Mouse (Mus musculus): ENCODE results near the gene Pea15a. TPM values are rescaled to one million over a fixed set of nuclear protein-coding genes. Genes with fewer than 3 reads are reported as not detected.

The Pea15a gene
- polyA plus RNA-seq (2015; fragmentation: Nextera tagmentation; extraction: Ambion mirVana) = 26.7 and 34.6 TPM in 2 replicates

DNA sequence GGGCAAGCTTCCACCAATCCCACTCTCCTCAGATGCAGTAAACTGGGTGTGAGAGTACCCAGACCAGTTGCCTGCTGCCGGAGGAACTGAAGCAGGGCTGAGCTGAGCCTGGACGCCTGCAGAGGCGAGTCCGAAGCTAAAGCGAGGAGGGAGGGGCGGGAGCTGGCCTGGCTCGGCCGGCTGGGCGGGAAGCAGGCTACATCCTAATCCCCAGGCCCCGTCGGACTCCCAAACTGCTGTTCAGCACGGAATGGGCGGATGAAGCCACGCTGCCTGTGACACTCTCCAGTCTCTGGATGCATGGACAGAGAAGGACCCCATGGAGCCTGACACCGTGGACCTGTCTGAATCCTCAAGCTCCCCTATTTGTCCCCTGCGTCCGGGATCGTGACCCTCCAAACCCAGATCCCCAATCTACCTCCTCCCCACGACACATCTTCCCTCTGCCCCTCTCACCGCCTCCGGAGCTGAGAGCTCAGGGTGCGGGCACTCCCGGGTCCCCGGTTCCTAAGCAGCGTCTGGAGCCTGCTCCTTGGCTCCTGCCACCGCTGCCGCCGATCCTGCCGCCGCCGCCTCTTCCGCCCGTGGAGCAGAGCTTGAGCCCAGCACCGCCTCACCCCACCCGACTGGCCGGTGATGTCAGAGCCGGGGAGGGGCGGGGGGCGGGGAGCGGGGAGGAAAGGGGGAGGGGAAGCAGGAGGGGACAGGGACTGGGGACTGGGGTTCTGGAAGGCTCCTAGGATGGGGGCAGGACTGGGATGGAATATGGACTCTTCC lies at the start of gene Pea15a:
Pea15a (minus strand) TSS at position 664 of the 777 bp plus-strand sequence.

DNA sequence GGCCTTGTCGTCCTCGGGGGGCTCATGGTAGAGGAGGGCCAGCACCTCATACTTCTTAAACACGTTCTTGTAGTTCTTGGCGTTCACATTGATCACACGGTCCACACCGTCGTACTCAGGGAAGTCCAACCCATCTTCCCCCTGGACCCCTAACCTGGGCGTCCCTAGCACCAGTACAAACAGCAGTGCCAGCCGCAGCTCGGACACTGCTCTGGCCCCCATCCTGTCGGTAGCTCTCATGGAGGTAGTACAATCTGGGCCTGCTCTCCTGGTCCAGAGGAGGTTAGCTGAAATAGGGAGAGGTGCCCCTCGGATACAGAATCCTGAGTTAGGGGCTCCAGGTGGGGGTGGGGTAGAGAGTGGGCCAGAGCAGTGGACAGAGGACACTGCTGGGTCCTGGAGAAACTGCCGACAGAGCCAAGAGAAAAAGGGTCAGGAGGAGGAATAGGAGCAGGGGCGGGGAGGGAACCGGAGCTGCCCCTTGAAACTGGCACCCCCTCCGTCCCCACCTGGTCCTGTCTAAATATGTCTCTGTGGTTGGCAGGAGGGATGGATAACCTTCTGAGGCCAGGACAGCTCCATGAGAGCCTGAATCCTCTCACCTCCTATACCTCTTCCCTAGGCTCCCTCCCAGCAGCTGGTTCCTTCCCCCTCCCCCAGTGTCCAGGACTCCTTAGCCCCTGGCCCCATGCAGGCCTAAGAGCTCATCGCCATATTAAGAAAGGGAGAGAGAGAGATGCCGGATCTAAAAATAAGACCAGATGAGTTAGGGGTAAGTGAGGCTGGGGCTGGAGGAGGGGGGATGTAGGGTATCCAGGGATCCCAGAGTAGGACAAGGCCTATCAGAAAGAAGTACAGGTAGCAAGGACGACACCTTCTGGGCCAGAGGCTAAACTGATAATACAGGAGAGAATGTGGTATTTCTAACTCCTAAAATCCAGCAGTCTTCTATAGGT lies 13.1 kb upstream of the Pea15a start, which contains the start of gene Casq1:
Casq1 (minus strand) TSS at position 418 of the 956 bp plus-strand sequence.

DNA sequence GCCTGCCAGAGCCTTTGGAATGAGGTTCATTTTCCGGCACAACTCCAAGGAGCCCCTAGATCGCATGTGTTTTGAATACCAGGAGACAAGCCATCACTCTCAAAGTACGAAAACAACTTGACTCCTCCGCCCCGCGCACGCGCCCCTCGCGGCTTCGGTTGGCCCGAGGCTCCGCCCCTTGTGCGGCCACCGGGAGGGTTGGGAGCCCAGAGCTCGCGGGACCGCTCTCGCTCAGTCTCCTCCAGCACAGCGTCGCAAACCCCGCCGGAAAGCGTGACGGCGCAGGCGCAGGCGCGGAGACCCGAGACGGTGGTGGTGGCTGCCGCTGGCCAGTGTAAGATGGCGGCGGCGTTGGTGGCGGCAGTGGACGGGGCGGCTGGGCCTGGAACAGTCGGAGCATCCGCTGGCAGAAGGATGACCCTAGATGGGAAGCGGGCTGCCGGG lies 58.7 kb downstream of the Pea15a start, which contains the start of gene Dcaf8:
Dcaf8 (plus strand) TSS at position 250 of the 444 bp plus-strand sequence.

Other genes with a start within 250 kb of the Pea15a start
- gene Vangl2, start 178.4 kb downstream of the Pea15a start, polyA plus RNA-seq (2015; fragmentation: Nextera tagmentation; extraction: Ambion mirVana) = 2.6 and 3.0 TPM in 2 replicates
- gene Nhlh1, start 149.2 kb downstream of the Pea15a start, polyA plus RNA-seq (2015; fragmentation: Nextera tagmentation; extraction: Ambion mirVana) = not detected in 2 replicates
- gene Copa, start 124.3 kb downstream of the Pea15a start, polyA plus RNA-seq (2015; fragmentation: Nextera tagmentation; extraction: Ambion mirVana) = 56.9 and 66.1 TPM in 2 replicates
- 41.3 and 48.7 TPM in 2 replicates for gene Ncstn, start 124.0 kb downstream of the Pea15a start, polyA plus RNA-seq (2015; fragmentation: Nextera tagmentation; extraction: Ambion mirVana)
- 41.0 and 46.4 TPM in 2 replicates for gene Pex19, start 80.0 kb downstream of the Pea15a start, polyA plus RNA-seq (2015; fragmentation: Nextera tagmentation; extraction: Ambion mirVana)
- gene Dcaf8, start 58.7 kb downstream of the Pea15a start, polyA plus RNA-seq (2015; fragmentation: Nextera tagmentation; extraction: Ambion mirVana) = 70.2 and 78.3 TPM in 2 replicates
- gene Casq1, start 13.1 kb upstream of the Pea15a start, polyA plus RNA-seq (2015; fragmentation: Nextera tagmentation; extraction: Ambion mirVana) = 0.57 and 0.62 TPM in 2 replicates
- gene Atp1a4, start 51.6 kb upstream of the Pea15a start, polyA plus RNA-seq (2015; fragmentation: Nextera tagmentation; extraction: Ambion mirVana) = not detected in 2 replicates
- 19.6 and 21.5 TPM in 2 replicates for gene Igsf8, start 54.8 kb upstream of the Pea15a start, polyA plus RNA-seq (2015; fragmentation: Nextera tagmentation; extraction: Ambion mirVana)
- 1.5 and 2.7 TPM in 2 replicates for gene Atp1a2, start 91.3 kb upstream of the Pea15a start, polyA plus RNA-seq (2015; fragmentation: Nextera tagmentation; extraction: Ambion mirVana)
- gene Kcnj9, start 122.5 kb upstream of the Pea15a start, polyA plus RNA-seq (2015; fragmentation: Nextera tagmentation; extraction: Ambion mirVana) = 0.07 TPM in 1 of 2 replicates, not detected in the other
- 0.28 and 0.35 TPM in 2 replicates for gene Kcnj10, start 134.4 kb upstream of the Pea15a start, polyA plus RNA-seq (2015; fragmentation: Nextera tagmentation; extraction: Ambion mirVana)
- gene Pigm, start 169.7 kb upstream of the Pea15a start, polyA plus RNA-seq (2015; fragmentation: Nextera tagmentation; extraction: Ambion mirVana) = 3.3 and 3.5 TPM in 2 replicates

Measured in spleen, postnatal 0 days (tissue).